Mouse (Mus musculus): ENCODE data around the gene 2010300C02Rik. TPM values are rescaled to one million over a fixed set of nuclear protein-coding genes. Genes with fewer than 3 reads are reported as not detected.

2010300C02Rik gene
- 3.6 TPM for polyA plus RNA-seq (2021)

DNA sequence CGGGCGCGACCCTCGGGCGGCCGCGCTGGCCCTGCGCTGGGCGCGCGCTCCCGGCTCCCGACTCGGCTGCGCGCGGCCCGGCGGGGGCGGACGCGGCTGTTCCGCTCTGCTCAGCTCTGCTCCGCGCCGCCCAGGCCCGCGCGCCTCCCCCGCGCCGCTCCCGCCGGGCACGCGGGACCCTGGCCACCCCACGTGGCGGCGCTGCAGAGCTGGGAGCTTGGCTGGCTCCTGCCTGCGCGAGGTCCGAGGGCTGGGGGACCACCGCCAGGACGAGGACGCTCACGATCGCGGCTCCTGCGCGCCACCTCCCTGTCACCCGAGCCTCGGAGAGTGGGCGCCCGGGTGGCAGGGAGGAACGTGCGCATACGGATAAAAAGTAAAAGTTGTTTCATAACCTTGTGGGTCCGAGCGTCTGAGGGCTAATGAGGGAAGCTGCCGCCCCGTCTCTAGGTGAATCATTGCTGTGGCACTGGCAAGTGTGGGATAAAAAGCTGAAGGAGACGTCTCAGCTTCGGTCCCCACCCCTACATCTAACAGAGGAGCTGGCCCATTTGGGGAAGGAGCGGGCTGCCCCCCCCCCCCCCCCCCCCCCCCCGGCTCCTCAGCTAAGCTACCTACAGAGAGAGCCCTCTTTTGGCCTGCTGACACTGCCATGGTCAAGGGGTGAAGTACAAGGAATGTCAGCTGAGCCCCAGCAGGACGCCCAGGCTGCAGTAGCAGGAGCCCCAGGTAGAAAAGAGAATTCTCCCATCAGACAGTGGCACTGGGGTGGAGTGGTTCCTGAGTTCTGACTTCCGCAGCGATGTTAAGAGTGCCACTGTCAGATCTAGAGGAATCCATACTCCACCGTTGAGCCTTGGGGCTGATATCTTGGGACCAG, at the start of gene 2010300C02Rik:
Gene 2010300C02Rik, minus strand, starts transcription at position 325 of the 880 bp plus-strand sequence.
- peak; percentile 86 for TF ChIP-seq CTCF (IDR thresholded peaks at IDR 0.05)
- ATAC-seq, result peak; percentile 92
- in situ Hi-C loops (cut with MboI; ENCODE audit: low pct_unique_long_range_greater_than_20kb), result loop anchor here (25.0 kb wide), 1 partner anchor 392 kb away; no protein-coding TSS in a partner anchor
- peaks cover 7% of the 10 kb centered on the region for H3K27me3 ChIP-seq
- POLR2A ChIA-PET, result no interaction called here
- CTCF ChIA-PET, result interaction anchor here (1.2 to 1.7 kb wide), 3 partner anchors 12 to 41 kb away, joined by 3 to 5 read pairs (median 4); no protein-coding TSS in a partner anchor
- DNase-seq (ENCODE audit: low read depth, low spot score), result no peak

DNA sequence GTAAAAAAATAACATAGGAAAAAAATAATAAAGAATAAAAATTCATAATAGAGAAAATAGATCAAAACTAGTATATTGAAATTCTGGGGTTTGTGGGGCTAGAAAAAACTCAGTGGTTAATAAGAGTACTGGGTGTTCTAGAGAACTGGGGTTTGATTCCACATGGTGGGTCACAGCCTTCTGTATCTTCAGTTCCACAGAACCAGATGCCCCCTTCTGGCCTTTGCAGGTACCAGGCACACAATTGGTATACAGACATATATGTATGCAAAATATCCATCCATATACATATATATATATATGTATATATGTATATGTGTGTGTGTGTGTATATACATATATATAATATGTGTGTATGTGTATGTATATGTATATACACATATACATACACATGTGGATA, 39.5 kb upstream of the 2010300C02Rik start:
- ATAC-seq (no peak), DNase-seq (ENCODE audit: low read depth, low spot score) (no peak)
- in situ Hi-C loops (cut with MboI; ENCODE audit: low pct_unique_long_range_greater_than_20kb), result no loop called here
- ChIA-PET POLR2A (no interaction called here), CTCF (interaction anchor here (0.7 kb wide), 1 partner anchor 19 kb away, joined by 3 read pairs; no protein-coding TSS in a partner anchor)
- H3K27me3 ChIP-seq, result peaks cover 28% of the 10 kb centered on the region
- TF ChIP-seq CTCF (IDR thresholded peaks at IDR 0.05), result peak; percentile 53

DNA sequence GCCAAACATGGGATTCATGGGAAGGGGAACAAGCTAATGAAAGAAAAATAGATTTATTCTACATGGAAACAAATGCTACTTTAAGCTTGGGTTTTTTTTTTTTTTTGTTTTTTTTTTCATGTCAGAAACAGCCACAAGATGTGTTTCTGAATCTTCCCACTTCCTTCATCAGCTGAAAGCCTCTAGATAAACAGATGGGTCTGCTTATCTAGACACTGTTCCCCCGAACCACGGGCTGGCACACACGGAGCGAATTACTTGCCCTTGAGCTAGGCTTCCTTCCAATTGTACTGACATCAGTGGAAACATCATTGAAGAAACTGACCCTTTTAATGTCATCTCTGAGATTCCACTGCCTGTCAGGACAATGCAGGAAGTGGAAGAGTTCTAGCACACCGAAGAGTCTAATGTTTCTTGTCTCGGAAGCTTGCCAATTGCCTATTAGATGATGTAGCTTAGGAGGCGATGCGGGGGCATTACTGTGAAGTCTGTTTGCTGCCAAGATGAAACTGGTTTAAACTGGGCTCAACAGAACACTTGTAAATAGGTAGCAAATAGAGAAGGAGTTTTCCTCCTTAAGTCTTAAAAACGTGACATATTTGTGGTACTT, 24.9 kb upstream of the 2010300C02Rik start:
- ChIA-PET CTCF (no interaction called here), POLR2A (no interaction called here)

DNA sequence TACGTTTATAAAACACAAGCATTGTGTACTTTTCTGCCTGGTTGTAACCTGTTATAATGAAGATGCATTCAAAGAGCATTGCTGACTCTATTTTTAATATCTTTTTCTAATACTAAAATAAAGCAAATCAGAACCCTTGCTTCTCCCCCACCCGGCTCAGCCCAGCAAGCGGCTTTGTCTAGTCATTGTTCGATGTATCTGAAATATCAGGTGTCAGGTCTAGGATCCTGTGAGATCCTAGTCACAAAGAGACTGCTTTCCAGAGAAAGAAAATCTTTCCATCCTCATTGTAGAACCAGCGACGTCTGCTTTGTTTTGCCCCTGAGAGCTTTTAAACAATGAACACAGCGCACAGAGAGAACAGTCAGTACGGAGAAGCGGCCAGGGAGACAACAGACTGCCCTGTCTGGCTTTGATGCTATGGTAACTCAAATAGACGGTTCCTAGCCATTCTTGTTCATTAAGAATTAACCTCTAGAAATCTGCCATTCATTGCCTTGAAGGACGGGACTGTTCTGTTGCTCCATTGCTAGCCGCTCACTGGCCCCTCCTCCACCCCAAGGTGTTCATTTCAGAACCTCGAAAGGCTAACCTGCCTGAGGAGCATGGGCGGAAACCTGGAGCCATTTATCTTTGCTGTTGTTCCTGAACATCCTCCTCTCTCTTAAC, 22.9 kb upstream of the 2010300C02Rik start:
- no peak for TF ChIP-seq CTCF (IDR thresholded peaks at IDR 0.05)
- ChIA-PET POLR2A (no interaction called here), CTCF (interaction anchor here (0.9 kb wide), 1 partner anchor 36 kb away, joined by 3 read pairs; no protein-coding TSS in a partner anchor)
- ATAC-seq (no peak), DNase-seq (ENCODE audit: low read depth, low spot score) (no peak)
- peaks cover 26% of the 10 kb centered on the region for H3K27me3 ChIP-seq
- in situ Hi-C loops (cut with MboI; ENCODE audit: low pct_unique_long_range_greater_than_20kb), result no loop called here

More for the DNA sequence above, 24.9 kb upstream of the 2010300C02Rik start:
- DNase-seq (ENCODE audit: low read depth, low spot score), result no peak
- in situ Hi-C loops (cut with MboI; ENCODE audit: low pct_unique_long_range_greater_than_20kb), result no loop called here
- no peak for ATAC-seq
- H3K27me3 ChIP-seq, result peaks cover 24% of the 10 kb centered on the region
- no peak for TF ChIP-seq CTCF (IDR thresholded peaks at IDR 0.05)

DNA sequence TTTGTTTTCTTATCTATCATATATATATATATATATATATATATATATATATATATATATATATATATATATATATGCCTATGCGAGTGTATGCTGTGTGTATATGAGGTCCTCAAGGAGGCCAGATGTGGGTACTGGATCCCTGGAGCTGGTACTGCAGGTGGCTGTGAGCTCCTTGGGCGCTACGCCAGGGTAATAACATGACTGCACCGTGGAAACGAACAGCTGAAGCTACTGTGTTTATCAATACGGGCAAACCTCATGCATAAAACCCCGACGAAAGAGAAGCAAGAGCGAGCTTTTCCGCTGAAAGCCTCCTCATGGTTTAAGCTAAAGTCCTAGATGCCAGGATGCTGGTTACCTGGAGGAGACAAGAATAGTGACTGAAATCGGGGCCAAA, 22.2 kb upstream of the 2010300C02Rik start:
- no peak for TF ChIP-seq CTCF (IDR thresholded peaks at IDR 0.05)

DNA sequence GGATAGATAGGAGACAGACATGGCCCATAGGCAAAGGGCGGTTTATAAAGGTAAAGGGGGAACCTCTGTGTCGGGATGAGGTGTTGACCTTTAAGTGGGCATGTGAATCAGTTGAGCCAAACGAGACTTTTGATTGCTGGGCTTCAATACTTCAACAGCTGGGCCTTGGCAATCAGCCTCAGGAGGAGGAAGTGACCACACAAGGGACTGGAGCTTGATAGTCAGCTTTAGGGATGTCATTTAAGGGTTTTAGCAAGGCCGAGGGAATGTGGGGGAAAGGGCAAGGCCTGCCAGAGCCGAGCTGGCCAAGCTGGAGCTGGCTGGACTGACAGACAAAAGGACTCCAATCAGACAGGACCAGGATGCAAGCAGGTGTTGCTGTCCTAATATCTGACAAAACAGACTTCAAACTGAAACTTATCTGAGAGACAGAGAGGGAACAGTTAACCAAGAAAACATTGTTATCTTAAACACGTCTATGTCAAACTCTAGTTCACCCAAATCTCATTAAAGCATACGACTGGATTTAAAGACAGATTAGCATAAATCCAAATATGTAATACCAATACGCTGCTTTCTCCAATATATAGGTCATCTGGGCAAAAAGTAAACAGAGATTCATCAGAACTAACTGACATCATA, 20.4 kb upstream of the 2010300C02Rik start:
- CTCF ChIA-PET, result interaction anchor here (0.6 kb wide), 1 partner anchor 19 kb away, joined by 3 read pairs; no protein-coding TSS in a partner anchor
- TF ChIP-seq CTCF (IDR thresholded peaks at IDR 0.05), result no peak
- POLR2A ChIA-PET, result no interaction called here
- H3K27me3 ChIP-seq, result peaks cover 34% of the 10 kb centered on the region
- ATAC-seq (no peak), DNase-seq (ENCODE audit: low read depth, low spot score) (no peak)
- in situ Hi-C loops (cut with MboI; ENCODE audit: low pct_unique_long_range_greater_than_20kb), result no loop called here

More for the DNA sequence above, 22.2 kb upstream of the 2010300C02Rik start:
- ChIA-PET POLR2A (no interaction called here), CTCF (interaction anchor here (0.9 kb wide), 1 partner anchor 35 kb away, joined by 3 read pairs; no protein-coding TSS in a partner anchor)
- no peak for ATAC-seq
- in situ Hi-C loops (cut with MboI; ENCODE audit: low pct_unique_long_range_greater_than_20kb), result no loop called here
- DNase-seq (ENCODE audit: low read depth, low spot score), result no peak
- peaks cover 33% of the 10 kb centered on the region for H3K27me3 ChIP-seq

DNA sequence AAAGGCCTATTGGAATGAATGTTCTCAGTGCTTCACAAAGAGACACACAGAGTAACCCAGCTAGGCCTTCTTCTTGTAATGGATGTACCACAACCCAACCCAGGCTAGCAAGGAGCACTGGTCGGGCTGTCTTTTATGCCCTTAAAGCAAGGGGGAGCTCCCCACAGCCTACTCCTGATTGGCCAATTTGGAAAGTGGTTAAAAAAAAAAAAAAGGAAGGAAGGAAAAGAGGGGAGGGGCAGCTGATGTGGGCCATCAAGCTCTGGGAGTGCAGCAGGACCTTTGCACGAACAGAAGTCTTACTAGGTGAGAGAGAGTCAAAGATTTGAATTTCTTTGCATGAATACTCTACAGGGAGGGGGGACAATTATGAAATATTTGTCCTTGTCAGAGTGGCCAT, 19.0 kb upstream of the 2010300C02Rik start:
- TF ChIP-seq CTCF (IDR thresholded peaks at IDR 0.05), result no peak
- POLR2A ChIA-PET, result no interaction called here
- in situ Hi-C loops (cut with MboI; ENCODE audit: low pct_unique_long_range_greater_than_20kb), result no loop called here
- CTCF ChIA-PET, result no interaction called here
- H3K27me3 ChIP-seq, result peaks cover 40% of the 10 kb centered on the region
- ATAC-seq, result no peak
- DNase-seq (ENCODE audit: low read depth, low spot score), result no peak

DNA sequence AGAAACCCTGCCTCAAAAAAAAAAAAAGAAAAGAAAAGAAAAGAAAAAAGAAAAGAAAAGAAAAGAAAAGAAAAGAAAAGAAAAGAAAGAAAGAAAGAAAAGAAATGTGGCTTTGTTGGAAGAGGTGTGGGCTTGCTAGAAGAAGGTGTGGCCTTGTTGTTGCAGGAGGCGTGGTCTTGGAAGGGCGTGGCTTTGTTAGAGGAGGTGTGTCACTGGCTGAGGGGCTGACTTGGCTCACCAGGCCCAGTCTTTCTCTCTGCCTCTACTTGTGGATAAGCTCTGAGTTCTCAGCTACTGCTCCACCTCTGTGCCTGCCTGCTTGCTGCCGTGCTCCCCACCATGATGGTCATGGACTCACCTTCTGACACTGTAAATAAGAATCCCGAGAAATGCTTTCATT, 17.2 kb upstream of the 2010300C02Rik start:
- DNase-seq (ENCODE audit: low read depth, low spot score) (no peak), ATAC-seq (no peak)
- in situ Hi-C loops (cut with MboI; ENCODE audit: low pct_unique_long_range_greater_than_20kb), result no loop called here
- TF ChIP-seq CTCF (IDR thresholded peaks at IDR 0.05), result no peak
- POLR2A ChIA-PET, result no interaction called here
- CTCF ChIA-PET, result no interaction called here
- peaks cover 36% of the 10 kb centered on the region for H3K27me3 ChIP-seq

DNA sequence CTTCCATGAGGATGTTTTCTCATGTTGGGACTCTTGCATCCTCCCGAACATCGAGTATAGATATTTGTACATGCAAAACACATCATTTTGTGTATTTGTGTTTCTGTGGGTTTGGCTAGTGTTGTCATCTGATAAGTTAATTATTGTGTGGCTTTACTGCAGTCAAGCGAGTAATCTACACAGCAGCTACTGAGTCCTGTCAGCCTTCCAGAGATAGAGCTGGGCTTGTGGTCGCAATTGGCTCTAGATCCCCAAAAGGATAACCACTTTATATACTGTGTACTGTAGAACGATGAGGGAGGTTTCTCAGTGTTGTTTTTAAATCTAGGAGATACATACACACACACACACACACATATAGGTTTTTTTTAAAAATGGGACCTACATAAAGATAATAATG, 16.0 kb upstream of the 2010300C02Rik start:
- in situ Hi-C loops (cut with MboI; ENCODE audit: low pct_unique_long_range_greater_than_20kb), result no loop called here

DNA sequence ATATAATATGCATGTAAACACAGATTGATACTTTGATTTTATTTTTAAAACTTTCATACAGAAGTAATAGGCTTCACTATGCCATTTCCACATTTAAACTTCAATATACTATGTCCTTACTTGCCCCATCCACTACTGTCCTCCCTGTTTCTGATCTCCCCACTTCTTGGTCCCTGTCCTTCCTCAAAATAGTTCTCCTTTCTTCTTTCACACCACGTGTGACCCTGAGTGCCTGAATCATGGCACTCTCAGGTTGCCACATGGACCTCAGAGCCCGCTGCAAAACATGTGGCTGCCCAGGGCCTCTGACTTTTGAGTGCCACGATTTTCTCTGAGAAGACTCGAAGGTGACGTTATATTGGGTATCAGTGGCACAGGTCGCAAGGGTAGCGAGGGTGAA, 15.0 kb upstream of the 2010300C02Rik start:
- in situ Hi-C loops (cut with MboI; ENCODE audit: low pct_unique_long_range_greater_than_20kb), result no loop called here
- no peak for TF ChIP-seq CTCF (IDR thresholded peaks at IDR 0.05)
- ATAC-seq (no peak), DNase-seq (ENCODE audit: low read depth, low spot score) (no peak)
- ChIA-PET POLR2A (no interaction called here), CTCF (no interaction called here)
- H3K27me3 ChIP-seq, result peaks cover 33% of the 10 kb centered on the region

More for the DNA sequence above, 16.0 kb upstream of the 2010300C02Rik start:
- ATAC-seq, result no peak
- peaks cover 28% of the 10 kb centered on the region for H3K27me3 ChIP-seq
- no peak for DNase-seq (ENCODE audit: low read depth, low spot score)
- no peak for TF ChIP-seq CTCF (IDR thresholded peaks at IDR 0.05)
- CTCF ChIA-PET, result no interaction called here
- POLR2A ChIA-PET, result no interaction called here
